Mouse (Mus musculus): ENCODE measurements around the gene AC161166.1. TPM values are rescaled to one million over a fixed set of nuclear protein-coding genes. Genes with fewer than 3 reads are reported as not detected.

The AC161166.1 gene
- total RNA-seq, 2 experiments from 2014 or later, result not detected

GRCm38 (mm10) chr7:24472442-24472841 is 39.8 kb downstream of the AC161166.1 start:
- intact Hi-C loops (cut with DNase I), result no loop called here
- DNase-seq (ENCODE audit: low spot score in 2 of 2), result no peak

GRCm38 (mm10) chr7:24470356-24470755 is 41.9 kb downstream of the AC161166.1 start:
- intact Hi-C loops (cut with DNase I), result no loop called here
- no peak for DNase-seq (ENCODE audit: low spot score in 2 of 2)

GRCm38 (mm10) chr7:24469126-24469525 is 43.1 kb downstream of the AC161166.1 start:
- intact Hi-C loops (cut with DNase I), result no loop called here
- DNase-seq (ENCODE audit: low spot score in 2 of 2), result no peak

GRCm38 (mm10) chr7:24467886-24468285 is 44.4 kb downstream of the AC161166.1 start:
- intact Hi-C loops (cut with DNase I), result no loop called here

GRCm38 (mm10) chr7:24466835-24467234 is 45.4 kb downstream of the AC161166.1 start:
- intact Hi-C loops (cut with DNase I), result no loop called here
- no peak for DNase-seq (ENCODE audit: low spot score in 2 of 2)

More at GRCm38 (mm10) chr7:24467886-24468285, 44.4 kb downstream of the AC161166.1 start:
- DNase-seq (ENCODE audit: low spot score in 2 of 2), result no peak

- no peak for DNase-seq (ENCODE audit: low spot score in 2 of 2)
- intact Hi-C loops (cut with DNase I), result no loop called here
Measured at GRCm38 (mm10) chr7:24462388-24463319, 49.6 kb downstream of the AC161166.1 start, which contains the start of gene Plaur. Plaur (plus strand) TSS chr7:24462484.

GRCm38 (mm10) chr7:24461376-24462051 is 50.7 kb downstream of the AC161166.1 start:
- no peak for DNase-seq (ENCODE audit: low spot score in 2 of 2)
- intact Hi-C loops (cut with DNase I), result no loop called here

Other genes with a start within 250 kb of the AC161166.1 start
- gene Zfp93, start 242.0 kb downstream of the AC161166.1 start, total RNA-seq (2021), result 10 to 100 TPM; 11.0 to 11.5 TPM
- gene Zfp61, start 211.2 kb downstream of the AC161166.1 start, total RNA-seq (2021), result 10 to 100 TPM; 19.3 to 20.8 TPM
- gene Zfp94, start 195.8 kb downstream of the AC161166.1 start, total RNA-seq (2021), result 10 to 100 TPM; 13.2 to 16.9 TPM
- not detected for gene Tescl, start 178.5 kb downstream of the AC161166.1 start, total RNA-seq (2021)
- not detected for gene Lypd5, start 163.3 kb downstream of the AC161166.1 start, total RNA-seq (2021)
- under 1 TPM in 1 of 2 experiments, not detected in 1; 0.50 TPM for gene Kcnn4, start 142.2 kb downstream of the AC161166.1 start, total RNA-seq (2021)
- 10 to 100 TPM; 38.1 to 40.2 TPM for gene Smg9, start 112.8 kb downstream of the AC161166.1 start, total RNA-seq (2021)
- under 1 TPM; 0.34 to 0.57 TPM for gene Irgc1, start 60.2 kb downstream of the AC161166.1 start, total RNA-seq (2021)
- gene Plaur, start 50.0 kb downstream of the AC161166.1 start, total RNA-seq (2021), result under 1 TPM; 0.71 to 0.73 TPM
- gene Cadm4, start 30.4 kb downstream of the AC161166.1 start, total RNA-seq (2021), result 100 to 1,000 TPM; 243 to 246 TPM
- 10 to 100 TPM; 45.7 to 52.6 TPM for gene Zfp428, start 5.4 kb downstream of the AC161166.1 start, total RNA-seq (2021)
- gene Irgq, start 18.2 kb upstream of the AC161166.1 start, total RNA-seq (2021), result 10 to 100 TPM; 87.8 to 88.6 TPM
- not detected for gene Pinlyp, start 33.7 kb upstream of the AC161166.1 start, total RNA-seq (2021)
- 10 to 100 TPM; 34.6 to 37.6 TPM for gene Xrcc1, start 33.8 kb upstream of the AC161166.1 start, total RNA-seq (2021)
- gene Ethe1, start 75.1 kb upstream of the AC161166.1 start, total RNA-seq (2021), result 10 to 100 TPM; 11.1 to 13.2 TPM
- gene Zfp575, start 75.2 kb upstream of the AC161166.1 start, total RNA-seq (2021), result 1 to 10 TPM; 6.7 TPM
- under 1 TPM; 0.16 to 0.27 TPM for gene Phldb3, start 98.3 kb upstream of the AC161166.1 start, total RNA-seq (2021)
- under 1 TPM; 0.73 to 0.92 TPM for gene Lypd3, start 124.1 kb upstream of the AC161166.1 start, total RNA-seq (2021)
- gene Tex101, start 164.2 kb upstream of the AC161166.1 start, total RNA-seq (2021), result not detected
- gene BC049730, start 196.8 kb upstream of the AC161166.1 start, total RNA-seq (2021), result not detected
- not detected for gene Gm4763, start 214.5 kb upstream of the AC161166.1 start, total RNA-seq (2021)
- gene Cd177, start 247.9 kb upstream of the AC161166.1 start, total RNA-seq (2021), result not detected